Mouse (Mus musculus) adrenal gland, adult (tissue): ENCODE results near the gene Rab3gap1.
"Not testable (repeated sequence)": the region's sequence is repeated elsewhere in the genome, so short reads cannot be mapped to it uniquely, and the experiment has no call there.

ENCODE experiments used
- DNase-seq, 2 experiments: peaks; one replicate each; pipeline ENCODE4 v3.0.0; 2022 to 2023; ENCODE audit warnings: low spot score in 1 of 2; ENCODE audit not compliant: inconsistent age in 2 of 2

Rab3gap1 gene

GRCm38 (mm10) chr1:127915802-127916201, 47.2 kb downstream of the Rab3gap1 start:
- no peak for DNase-seq

- DNase-seq: no peak
These were observed 64.8 kb downstream of the Rab3gap1 start for GRCm38 (mm10) chr1:127933405-127933804.

- DNase-seq: no peak
These were observed 65.7 kb downstream of the Rab3gap1 start for GRCm38 (mm10) chr1:127934322-127934721.

DNA sequence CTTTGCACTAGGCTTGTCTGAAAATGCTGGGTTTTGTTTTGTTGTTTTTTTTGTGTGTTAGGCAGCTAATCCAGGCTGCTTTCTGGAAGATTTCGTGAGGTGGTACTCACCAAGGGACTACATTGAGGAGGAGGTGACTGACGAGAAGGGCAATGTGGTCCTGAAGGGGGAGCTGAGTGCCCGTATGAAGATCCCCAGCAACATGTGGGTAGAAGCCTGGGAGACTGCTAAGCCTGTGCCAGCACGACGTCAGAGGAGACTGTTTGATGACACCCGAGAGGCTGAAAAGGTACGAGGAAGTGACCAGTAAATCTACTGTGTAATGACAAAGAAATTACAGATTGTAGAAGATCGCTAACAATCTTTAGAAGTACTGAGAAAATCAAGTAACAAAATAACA, 68.7 kb downstream of the Rab3gap1 start:
- DNase-seq: peak; percentile 35 to 55

DNA sequence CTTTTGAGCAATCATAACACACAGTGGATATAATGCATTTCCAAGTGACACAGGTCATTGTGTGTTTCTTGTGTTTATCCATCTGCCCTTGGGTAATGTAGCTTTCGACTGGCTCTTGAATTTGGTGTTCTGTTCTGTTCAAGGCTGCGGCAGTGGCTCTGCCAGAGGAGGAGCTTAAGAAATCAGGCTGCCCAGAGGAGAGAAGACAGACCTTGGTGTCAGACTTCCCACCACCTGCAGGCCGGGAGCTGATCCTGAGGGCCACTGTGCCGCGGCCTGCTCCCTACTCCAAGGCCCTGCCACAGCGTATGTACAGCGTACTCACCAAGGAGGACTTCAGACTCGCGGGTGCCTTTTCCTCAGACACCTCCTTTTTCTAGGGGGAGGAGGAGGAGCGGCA, 73.7 kb downstream of the Rab3gap1 start:
- peak; percentile 63 to 80 for DNase-seq

GRCm38 (mm10) chr1:127943516-127943915, 74.9 kb downstream of the Rab3gap1 start:
- DNase-seq: no peak

DNA sequence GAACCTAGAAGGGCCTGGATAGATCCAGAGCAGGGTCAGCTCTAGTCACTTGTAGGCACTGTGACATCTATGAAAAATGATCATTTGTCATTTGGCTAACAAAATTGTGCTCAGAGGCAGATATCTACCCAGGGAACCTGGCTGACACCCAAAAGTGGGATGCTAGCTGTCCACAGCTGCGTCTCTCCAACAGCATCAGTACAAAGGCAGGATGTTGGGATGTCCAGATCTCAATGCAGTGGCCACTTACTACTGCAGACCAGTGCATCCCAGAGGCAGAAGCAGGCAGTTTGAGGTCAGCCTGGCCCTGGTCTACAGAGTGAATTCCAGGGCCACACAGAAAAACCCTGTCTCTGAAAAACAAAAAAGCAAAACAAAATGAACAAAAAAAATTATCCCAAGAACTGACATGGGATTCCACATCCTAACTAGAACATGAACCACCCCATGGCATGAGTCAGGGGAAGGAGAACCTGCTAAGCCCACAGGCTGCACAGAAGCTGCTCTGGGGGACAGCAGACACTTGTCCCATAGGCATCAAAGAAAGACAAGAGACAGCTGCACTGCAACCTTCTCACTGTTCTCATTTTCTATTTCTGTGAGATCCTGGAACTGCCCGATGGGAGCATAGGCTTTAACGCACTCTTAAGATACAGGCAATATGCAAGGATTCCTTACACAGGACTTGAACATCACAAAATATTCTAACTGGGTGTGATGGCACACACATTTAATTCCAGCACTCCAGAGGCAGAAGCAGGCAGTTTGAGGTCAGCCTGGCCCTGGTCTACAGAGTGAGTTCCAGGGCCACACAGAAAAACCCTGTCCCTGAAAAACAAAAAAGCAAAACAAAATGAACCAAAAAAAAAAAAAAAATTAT, 77.4 kb downstream of the Rab3gap1 start:
- DNase-seq: peak in 1 of 2 experiments; percentile 71

GRCm38 (mm10) chr1:127946615-127947249, 78.2 kb downstream of the Rab3gap1 start:
- peak in 1 of 2 experiments; percentile 62 for DNase-seq

- DNase-seq: no peak
These were observed 80.2 kb downstream of the Rab3gap1 start for GRCm38 (mm10) chr1:127948748-127949147.

- DNase-seq: peak in 1 of 2 experiments; percentile 60
These were observed 83.7 kb downstream of the Rab3gap1 start for GRCm38 (mm10) chr1:127952276-127952675.

DNA sequence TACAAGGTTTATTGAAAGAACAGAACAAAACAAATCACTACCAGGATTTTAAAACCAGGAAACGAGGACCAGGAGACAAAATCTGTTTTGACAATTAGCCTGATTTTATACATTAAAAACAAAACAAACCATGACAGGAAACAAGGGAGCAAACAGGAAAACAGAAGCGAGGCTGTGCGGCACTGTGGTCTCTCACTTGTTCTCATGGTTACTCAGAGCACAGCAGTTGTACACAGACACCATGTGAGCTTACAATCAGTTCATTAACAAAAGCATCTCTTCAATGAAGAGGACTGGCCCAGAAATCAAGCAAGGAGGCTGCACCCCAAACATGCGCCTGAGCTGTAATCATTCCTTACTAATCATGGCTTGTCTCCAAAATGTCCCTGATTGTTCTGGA, 85.6 kb downstream of the Rab3gap1 start:
- DNase-seq: not testable (repeated sequence)

GRCm38 (mm10) chr1:127954800-127955199, 86.2 kb downstream of the Rab3gap1 start:
- no peak for DNase-seq

DNA sequence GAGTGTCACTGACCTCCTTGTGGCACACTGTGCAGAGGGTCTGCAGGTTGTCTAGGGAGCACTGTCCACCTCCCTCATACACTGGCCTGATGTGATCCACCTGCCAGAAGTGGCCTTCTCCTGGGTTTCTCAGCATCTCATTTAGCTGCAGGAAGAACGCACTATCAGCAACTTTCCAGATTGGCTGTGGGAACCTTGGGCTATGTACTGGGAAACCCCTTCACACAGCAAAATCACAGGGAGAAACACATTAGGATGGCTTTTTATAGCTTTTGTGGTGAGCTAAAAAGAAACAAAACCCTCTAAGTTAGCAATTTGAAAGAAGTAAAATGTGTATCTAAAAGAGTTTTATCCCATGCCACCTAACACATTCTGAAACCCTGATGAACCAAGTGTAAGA, 88.0 kb downstream of the Rab3gap1 start:
- no peak for DNase-seq

DNA sequence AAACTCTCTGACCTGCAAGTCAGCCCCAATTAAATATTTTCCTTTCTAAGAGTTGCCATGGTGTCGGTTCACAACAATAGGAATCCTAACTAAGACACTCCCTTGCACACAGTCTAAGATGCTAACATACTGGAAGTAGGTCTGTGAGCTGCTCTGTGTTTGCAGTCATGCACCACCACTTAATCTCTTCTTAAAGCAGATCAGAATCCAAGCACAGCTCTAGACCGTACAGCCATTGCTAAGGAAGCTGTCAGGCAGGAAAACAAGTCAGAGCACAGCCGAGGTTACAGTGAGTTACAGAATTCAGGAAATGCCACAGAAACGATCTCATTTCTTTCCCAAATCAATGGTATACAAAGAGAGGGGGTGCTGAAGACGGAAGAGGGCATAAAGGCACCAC, 90.2 kb downstream of the Rab3gap1 start:
- no peak for DNase-seq

DNA sequence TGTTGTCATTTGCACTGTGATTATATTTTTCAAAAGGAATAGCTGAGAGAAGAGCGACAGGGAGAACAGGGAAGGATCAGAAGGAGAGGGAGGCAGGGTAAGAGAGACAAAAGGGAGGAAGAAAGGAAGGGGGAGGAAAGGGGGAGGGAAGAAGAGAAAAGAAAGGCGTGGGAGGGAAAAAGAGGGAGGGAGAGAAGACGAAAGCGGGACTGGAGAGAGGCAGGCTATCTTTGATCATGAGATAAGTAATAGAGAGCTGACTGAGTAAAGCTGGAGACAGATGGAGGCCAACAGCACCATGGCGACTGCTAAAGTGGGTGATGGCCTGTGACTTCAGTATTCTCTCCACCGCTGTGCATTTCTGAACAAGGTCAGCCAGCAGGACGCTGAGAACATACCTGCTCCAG, 90.7 kb downstream of the Rab3gap1 start:
- no peak for DNase-seq

DNA sequence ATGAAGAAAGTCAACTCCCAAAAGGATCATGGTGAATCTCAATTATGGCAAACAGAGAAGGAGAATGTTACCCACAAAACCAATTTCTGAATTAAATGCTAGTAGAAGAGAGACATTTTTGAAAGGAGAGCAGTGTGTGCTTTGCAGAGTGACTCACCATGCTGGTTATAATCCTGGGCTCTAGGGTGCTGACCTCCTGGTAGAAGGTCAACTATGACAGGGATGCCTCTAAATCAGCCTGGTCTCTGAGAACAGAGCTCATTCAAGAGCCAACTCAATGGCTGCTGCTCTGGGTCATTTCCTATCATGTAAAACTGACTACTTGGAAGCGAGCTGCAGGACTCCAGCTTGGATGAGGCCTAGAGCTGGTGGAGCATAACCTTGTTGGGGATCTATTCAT, 92.6 kb downstream of the Rab3gap1 start:
- DNase-seq: peak; percentile 76 to 80

DNA sequence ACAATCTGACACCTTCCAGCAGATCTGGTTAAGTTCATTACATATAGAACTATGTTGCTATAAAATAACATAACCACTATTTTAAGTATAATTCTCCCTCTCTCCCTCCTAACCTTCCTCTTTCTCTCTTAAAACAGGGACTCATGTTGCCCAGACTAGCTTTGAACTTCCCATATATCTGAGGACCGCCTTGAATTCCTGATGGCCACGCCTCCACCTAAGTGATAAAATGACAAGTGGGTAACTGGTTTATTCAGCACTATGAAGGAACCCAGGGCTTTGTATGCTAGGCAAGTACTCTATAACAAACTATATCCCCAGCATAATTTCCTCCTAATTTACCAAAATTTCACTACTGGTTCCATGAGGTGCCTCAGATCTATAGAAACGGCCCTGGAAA, 94.8 kb downstream of the Rab3gap1 start:
- no peak for DNase-seq

- peak in 1 of 2 experiments; percentile 56 for DNase-seq
These were observed 102.3 kb downstream of the Rab3gap1 start for GRCm38 (mm10) chr1:127970870-127971269.

DNA sequence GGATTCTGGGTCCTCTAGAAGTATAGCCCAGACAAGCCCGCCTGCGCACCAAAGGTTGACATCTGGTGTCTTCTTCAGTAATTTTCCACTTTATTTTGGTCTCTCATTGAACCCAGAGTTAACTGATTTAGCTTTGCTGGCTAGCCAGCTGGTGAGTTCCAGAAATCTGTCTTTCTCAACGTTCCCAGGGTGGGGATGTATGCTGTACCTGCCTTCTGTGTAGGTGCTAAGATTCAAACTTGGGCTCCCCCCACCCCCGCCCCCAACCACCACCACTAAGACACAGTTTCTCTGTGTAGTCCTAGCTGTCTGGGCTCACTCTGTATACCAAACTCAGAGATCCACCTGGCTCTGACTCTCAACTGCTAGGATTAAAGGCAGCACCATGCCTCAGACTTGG, 105.5 kb downstream of the Rab3gap1 start:
- DNase-seq: no peak

GRCm38 (mm10) chr1:127975676-127976075, 107.1 kb downstream of the Rab3gap1 start:
- DNase-seq: peak; percentile 56 to 80

DNA sequence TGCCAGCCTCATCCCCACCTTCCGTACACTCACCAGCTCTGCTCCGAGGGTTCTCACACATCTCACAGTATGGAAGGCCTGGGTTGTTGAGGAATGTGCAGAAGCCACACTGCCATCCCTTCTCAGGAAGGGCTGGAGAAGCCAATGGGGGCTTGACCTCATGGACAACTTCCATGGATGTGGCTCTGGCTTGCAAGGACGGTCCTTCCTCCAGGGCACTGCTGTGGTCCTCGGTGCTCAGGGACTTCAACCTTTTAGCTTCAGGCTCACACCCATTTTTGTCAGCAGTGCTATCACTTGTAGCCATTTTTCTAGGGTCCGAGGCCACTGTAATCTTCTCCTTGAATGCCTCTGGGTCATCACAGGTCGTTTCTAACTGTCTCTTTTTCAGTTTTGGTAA, 107.5 kb downstream of the Rab3gap1 start:
- no peak for DNase-seq

GRCm38 (mm10) chr1:127978125-127978524, 109.6 kb downstream of the Rab3gap1 start:
- DNase-seq: peak; percentile 28 to 52
